Mouse (Mus musculus): ENCODE data around the gene Tmc6.
A peak's percentile ranks its signal among the peaks of the same experiment; 100 is the strongest.

The Tmc6 gene

DNA sequence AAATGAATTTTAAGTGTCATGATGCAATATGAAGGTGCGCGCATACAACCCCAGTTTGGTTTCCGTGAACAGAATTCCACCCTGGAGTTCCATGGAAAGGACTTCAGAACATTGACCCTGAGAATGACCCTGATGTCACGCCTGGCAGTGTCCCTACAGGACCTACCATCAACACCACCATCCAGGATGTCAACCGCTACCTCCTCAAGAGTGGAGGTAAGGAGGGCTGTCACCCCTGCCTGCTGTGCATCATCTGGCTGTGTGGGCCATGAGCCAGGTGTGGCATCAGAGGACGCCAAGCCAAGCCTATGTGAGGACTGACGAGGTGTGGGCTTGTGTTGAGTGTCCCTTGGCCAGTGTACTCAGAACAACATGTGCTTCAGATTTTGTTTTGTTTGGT, 26.1 kb downstream of the Tmc6 start:
- no peak for DNase-seq (ENCODE audit: low spot score)

DNA sequence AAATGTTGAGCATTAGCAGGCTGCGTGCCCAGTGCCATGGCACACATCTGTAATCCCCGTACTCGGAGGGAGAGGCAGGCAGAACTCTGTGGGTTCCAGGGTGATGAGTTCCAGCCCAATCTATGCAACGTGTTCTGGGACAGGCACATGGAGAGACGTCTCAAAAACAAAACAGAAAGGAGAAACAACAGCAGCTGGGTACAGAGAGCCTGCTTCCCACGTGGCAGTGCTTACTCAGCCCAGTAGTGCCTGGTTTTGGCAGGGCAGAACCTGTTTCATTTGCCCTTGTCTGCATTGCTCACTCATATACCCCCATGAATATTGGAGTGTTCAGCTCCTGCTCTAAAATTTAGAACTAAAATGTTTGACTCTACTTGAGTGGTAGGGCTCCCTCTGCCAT, 30.5 kb downstream of the Tmc6 start:
- DNase-seq (ENCODE audit: low spot score) = no peak

DNA sequence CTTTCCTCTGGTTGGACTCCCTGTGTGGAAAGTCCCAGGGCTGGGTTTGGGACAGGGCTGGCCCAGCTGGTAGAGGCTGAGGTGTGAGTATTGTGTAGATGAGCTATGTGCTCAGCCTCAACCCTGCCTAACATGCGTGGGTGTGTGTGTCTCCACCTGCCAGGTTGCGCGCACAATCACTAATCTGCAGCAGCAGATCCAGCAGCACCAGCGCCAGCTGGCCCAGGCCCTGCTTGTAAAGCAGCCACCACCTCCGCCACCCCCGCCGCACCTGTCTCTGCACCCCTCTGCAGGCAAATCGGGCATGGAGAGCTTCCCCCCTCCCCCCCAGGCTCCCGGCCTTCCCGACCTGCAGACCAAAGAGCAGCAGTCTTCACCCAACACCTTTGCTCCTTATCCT, 32.6 kb downstream of the Tmc6 start:
- peak; percentile 88 for DNase-seq (ENCODE audit: low spot score)

DNA sequence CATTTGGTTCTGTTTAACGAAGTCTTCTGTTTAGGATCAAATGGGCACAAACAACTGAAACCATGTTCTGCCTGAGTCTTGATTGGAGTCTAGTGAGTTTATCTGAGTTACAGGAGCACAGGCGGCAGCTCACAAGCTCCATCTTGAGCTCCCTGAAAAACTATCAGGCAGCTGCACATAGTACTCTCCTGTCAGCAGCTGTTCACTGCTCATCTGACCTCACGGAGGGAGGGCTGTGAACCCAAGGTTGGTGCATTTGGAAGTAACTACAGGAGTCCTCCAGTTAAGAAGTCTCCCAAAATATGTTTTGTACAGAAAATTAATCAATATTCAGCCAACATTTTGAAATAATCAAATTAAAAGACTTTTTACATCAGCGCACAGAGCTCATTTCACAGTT, 33.4 kb downstream of the Tmc6 start:
- no peak for DNase-seq (ENCODE audit: low spot score)

DNA sequence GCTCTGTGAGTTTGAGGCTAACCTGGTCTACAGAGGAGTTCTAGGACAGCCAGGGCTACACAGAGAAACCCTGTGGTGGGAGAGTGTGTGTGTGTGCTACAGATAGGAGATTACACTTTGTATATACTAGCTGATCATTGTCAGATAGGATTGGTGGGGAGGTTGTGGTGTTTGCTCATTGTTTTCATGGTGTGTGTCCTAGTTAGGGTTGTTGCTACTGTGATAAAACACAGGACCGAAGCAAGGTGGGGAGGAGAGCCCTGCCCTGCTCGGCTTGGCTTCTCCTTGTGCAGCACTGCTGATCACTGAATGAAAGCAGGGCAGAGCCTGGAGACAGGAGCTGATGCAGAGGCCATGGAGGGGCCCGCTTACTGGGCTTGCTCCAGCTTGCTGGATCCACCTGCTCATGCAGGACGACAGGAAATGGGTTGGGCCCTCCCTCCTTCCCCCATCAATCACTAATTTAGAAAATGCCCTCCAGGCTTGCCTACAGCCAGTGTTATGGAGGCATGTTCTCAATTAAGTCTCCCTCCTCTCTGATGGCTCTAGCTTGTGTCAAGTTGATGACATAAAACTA, 38.5 kb downstream of the Tmc6 start:
- no peak for DNase-seq (ENCODE audit: low spot score)

DNA sequence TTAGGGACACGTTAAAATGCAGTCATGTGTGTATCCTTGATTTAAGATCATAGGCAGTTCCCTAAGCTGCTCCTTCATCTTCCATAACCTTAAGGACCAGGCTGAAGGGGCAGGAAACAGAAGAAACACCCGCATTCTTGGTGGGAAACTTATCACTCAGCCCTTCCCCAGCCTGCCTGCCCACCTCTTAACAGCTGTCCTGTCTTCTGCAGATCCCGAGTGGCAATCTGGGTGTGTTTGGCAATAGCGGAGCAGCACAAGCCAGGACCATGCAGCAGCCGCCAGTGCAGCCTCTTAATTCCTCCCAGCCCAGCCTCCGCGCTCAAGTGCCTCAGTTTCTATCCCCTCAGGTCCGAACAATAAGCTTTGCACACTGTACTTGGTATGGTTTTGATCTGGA, 39.3 kb downstream of the Tmc6 start:
- no peak for DNase-seq (ENCODE audit: low spot score)

DNA sequence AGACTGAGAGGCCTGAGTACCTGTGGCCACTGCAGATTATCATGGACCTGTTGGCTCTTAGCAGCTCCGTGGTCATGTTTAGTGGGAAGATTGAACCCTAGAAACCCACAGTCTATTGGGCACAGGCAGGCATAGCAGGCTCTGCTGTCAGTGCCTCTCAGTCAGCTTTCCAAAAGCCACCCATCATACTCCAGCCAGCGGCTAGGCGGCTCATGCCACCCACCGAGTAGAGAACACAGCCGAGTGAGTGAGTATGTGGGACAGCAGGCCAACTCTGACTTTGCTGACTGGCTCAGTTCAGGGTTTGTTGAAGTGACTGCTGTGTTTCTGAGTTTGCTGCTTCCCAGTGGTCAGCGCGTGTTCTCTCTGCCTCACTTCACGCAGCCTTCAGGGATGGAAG, 39.8 kb downstream of the Tmc6 start:
- no peak for DNase-seq (ENCODE audit: low spot score)

DNA sequence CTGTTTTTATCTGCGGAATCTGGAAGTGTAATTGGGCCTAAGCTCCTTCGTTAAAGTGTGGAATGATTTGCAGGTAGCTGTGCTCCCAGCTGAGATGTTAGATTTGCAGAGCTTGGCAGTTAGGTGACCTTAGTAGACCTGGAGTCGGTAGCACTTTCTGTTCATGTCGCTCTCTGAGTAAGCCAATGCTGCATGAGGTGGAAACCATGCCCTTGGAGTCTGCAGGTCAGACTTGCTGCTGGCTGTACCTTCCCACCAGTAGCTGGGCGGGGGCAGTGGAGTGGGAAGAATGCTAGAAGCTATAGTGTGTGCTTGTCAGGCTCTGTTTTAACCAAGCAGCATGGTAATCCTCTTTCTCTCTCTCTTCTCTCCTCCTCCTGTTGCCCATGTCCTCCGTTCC, 40.9 kb downstream of the Tmc6 start:
- DNase-seq (ENCODE audit: low spot score) = no peak

DNA sequence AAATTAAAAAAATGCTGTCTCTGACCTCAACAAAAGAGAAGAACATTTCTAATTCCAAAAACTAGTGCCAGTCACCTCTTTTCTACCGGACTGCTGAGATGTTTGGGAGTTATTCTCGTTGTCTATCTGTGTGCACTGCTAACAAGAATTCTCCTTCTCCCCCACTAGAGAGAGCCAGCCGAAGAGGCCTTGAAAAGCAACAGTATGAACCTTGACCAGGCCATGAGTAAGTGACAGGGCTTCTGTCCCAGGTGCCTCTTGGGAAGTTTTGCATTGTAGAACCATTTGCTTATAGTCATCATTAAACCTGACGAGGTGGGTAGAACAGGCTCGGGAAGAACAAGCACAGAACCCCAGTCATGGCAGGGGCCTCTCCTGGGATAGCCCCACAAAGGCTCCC, 43.9 kb downstream of the Tmc6 start:
- no peak for DNase-seq (ENCODE audit: low spot score)

DNA sequence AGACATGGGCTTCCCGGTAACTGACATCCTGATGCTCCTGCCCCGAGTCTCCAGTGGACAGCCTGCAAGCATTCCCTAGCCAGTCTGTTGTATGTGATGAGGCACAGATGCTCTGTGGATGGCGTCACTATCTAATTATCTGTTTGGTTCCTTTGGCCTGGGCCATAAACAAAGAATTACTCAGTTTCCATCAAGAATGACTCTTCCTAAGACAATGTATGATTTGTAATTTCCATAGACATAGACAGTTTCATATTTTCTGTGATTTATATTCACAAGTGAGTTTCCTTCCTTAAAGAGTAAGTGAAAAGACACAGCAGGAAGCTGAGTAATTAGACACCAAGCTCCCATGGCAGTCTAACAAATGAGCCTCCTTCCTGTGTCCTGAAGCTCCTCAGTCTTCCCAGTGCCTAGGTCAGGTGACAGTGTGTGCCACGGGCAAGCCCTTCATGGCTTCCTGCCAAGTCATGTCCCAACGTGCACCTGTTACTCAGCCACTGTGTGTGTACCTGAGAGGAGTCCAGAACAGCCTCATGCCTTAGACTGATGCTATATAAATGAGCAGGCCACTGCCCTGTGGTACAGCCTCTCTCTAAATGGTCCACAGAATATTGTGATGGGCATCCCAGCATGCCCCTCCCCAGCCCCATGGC, 45.8 kb downstream of the Tmc6 start:
- DNase-seq (ENCODE audit: low spot score) = no peak

DNA sequence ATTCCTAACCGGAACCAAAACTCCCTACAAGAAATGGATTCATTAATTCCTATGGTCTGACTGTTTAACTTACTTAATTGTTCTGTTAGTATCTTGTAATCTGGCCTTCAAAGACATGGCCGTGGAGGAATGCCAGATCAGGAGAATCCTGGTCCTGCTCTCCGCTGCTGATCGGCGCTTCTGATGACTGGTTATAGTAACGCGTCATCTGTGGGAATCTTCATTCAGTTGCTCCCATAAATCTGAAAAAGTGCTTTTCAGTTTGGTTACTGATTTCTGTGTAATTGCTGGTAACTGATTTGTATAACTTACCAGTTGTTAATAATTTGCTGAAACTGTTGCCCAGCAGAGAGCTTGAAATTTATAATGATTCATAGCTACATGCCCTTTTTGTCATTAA, 50.5 kb downstream of the Tmc6 start:
- no peak for DNase-seq (ENCODE audit: low spot score)

DNA sequence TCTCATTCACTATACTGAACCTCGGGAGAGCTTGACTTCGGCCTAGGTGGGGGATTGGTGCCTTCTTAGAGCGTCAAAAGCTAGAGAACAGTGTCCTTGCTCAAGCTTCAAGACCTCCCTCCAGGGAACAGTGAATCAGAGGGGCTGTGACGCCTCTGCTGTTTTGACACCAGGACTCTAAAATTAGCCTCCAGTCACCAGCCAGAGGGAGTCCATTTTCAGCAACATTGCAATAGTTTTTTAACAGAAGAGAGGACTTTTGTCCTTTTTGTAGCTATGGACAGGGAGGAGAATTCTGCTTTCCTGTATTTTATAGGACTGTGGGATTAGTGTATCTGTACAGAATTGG, 51.5 kb downstream of the Tmc6 start:
- no peak for DNase-seq (ENCODE audit: low spot score)

DNA sequence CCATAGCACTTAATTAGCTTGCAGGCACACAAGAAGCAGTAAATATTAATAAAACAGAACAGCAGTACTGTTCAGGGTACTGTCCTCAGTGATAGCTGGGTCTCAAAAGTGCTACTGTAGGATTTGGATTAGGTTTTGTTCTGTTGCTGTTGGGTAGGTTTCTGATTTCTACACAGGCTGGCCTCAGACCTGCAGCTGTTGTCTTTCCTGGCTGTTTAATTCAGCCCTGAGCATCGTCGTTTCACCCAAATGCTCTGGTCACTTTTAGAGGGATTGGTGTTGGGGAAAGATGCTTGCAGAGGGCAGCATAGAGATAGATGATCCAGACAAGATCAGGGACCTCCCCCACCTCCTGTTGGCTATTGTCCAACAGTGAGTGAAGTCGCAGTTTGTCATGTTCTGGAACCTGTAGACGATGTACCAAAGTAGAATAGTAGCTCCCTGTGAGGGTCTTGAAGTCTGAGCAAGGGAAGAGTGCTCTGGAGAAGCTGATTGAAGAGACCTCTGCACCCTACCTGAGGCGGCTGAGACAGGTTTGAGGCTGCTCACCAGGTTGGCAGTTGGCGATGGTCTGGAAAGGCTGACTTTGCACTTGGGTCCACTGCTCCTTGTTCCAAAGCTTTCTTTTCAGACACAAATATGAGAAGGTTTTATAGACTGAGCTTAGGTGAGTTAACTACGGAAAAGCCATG, 52.1 kb downstream of the Tmc6 start:
- DNase-seq (ENCODE audit: low spot score) = no peak

DNA sequence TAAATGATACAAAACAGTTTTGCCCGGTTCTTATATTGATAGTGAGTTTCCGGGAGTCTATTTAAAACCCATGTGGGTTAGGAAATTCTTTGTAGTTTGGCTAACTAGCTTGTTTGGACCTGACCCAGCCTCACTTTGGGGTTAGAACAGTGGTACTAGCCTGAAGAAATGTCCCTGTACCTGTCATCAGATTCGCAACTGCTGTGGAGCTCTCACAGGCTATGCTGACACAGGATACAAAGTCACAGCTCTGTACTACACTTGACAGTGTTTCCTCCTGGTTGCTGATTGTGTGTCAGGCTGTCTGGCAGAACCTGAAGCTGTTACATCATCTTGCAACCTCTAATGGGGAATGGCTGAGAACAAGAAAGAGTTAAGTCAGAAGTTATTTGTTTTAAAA, 52.7 kb downstream of the Tmc6 start:
- DNase-seq (ENCODE audit: low spot score) = no peak

DNA sequence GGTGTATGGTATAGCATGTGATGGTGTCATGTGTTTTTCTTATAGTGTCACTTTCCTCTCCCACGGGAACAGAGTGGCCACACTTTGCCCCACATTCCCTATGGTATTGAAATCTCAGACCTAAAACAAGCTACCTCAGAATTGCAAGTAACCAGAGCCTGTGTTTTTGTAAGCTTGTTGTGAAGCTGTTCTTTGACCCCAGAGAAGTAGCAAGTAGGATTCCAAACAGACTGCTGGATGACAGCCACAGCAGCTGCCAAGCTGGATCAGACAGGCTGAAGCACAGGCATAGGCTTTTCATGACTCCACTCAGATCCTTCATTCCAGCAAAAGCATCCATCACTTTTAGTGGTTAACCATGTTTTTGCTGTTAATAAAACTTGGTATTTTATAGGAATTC, 53.2 kb downstream of the Tmc6 start:
- no peak for DNase-seq (ENCODE audit: low spot score)

DNA sequence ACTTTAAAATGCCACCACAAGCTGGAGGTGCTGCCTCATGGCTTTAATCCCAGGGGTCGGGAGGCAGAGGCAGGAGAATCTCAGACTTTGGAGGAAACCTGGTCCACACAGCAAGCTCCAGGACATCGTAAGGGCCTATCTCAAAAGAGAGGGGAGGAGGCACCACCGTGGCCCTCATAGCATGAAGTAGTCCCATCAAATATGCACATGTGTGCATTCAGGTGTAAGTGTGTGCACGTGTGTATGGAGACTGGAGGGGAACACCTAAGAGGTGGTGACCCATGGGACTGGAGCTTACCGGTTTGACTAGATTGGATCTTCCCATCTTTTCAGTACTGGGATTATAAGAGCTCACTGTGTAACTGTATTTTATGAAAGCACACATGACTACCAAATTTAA, 53.8 kb downstream of the Tmc6 start:
- DNase-seq (ENCODE audit: low spot score) = no peak

DNA sequence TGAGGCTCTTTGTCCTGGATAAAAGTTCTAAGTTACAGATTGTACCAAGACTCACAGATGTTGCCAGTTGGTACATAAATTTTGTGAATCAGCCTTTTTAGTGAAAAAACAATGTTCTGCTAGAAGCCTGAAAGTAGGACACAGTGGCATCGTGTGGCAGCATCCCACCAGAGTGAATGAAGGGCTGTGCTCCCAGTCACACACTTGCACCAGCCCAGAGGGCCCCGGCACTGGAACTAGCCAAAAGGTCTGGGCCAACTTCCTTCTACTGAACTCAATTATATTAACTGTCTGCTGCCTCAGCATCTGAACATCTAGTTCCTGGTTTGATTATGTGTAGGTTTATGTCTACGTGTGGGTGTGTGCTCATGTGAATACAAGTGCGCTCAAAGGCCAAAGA, 55.0 kb downstream of the Tmc6 start:
- no peak for DNase-seq (ENCODE audit: low spot score)

DNA sequence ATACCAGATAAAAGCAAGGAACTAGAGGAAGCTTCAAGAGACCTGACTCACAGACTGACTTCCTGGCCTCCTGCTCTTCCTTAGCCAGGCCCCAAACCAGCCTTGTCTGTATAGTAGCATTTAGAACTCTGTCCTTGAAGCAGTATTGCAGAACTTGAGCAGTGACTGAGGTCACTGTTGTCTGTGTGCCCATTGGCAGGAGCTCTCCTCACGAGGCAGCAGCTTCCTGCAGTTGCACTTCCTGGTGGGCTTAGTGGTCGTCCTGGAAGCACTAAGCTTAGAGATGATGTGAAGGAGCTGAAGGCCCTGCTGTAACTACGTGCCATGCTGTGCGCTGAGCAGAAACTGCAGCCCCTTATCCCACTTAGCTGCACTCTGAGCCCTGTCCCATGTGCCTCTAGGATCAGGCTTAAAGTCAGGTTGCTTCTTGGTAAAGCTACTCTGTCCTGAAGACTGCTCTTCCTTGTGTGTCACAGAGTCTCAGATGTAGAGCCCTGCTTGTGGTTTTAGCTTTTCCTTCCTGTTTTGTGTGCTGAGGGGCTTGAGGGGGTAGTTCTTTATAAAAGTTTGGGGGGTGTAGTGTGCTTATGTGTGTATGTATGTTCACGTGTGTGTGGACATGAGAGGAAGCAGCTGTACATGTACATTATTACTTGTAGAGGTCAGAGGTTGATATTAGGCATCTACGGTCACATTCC, 57.2 kb downstream of the Tmc6 start:
- no peak for DNase-seq (ENCODE audit: low spot score)

DNA sequence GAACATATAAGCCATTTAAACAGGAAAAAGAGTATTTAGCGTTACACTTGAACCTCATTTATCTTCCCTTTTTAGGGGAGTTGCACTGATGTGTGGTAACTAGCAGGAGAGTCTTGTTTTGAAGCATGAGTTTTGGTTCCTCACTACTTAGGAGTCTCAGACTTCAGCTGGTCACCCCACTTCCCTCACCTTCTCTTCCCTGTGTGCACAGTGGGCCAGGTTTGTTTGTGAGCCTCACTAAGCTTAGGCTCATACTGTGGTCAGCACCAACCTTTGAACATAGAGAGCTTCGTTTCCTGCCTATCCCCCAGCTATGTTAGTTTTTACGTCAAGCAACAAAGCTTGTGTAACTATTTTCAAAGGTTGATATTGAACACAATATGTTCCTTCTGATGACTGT, 63.2 kb downstream of the Tmc6 start:
- no peak for DNase-seq (ENCODE audit: low spot score)
